9 mouse cellular contexts compared by ENCODE assay signal in genomic region chr1:38787443-38787842, GRCm38 (mm10). TPM values are rescaled to one million over a fixed set of nuclear protein-coding genes. Genes with fewer than 3 reads are reported as not detected.
A peak's percentile ranks its signal among the peaks of the same experiment; 100 is the strongest.
DNase-seq lines count a peak whose midpoint lies in the region; ATAC-seq and TF ChIP-seq lines count a peak whose summit lies in the region.
"Had no signal": no experiment of that assay in that cellular context is flagged by ENCODE, and none has a peak within 500 bp of the region (broad histone marks: within the 10 kb centered on the region; RNA-seq: fewer than 3 reads in every experiment).

No protein-coding gene starts in this region.

- 0 out of 2 replicates have a peak, but pooled peaks have one; percentile 53 for ATAC-seq in erythroblast, adult 5-6 weeks (replicated peaks; ENCODE audit: low FRiP score, poor library complexity, severe bottlenecking)

- peak; percentile 65 for TF ChIP-seq CTCF in bone marrow macrophage, adult 2 months (IDR thresholded peaks at IDR 0.05; ENCODE audit: low read depth, low read length)

- no peak for TF ChIP-seq POLR2A in bone marrow macrophage, adult 2 months (IDR thresholded peaks at IDR 0.05; ENCODE audit: borderline replicate concordance, low read depth, low read length)

- no peaks in the 10 kb centered on the region for H3K4me1 ChIP-seq in bone marrow macrophage, adult 2 months (ENCODE audit: control insufficient read depth, insufficient read depth, low read length)

- DNase-seq in ovary, postnatal 36 days (ENCODE audit: low spot score): peak; percentile 46
- no peak for DNase-seq in ovary, adult 18-20 months (ENCODE audit: low spot score)
- DNase-seq in heart, postnatal 36 days: peak; percentile 34 to 38
- peak; percentile 47 for DNase-seq in layer of hippocampus, adult 9-11 months
- peak; percentile 62 for DNase-seq in lung, postnatal 36 days
- peak; percentile 44 for DNase-seq in right cerebral cortex, postnatal 4 days

- no peak overlapping the region for H3K4me3 ChIP-seq in bone marrow macrophage, adult 2 months (ENCODE audit: insufficient read depth, low read length)
- H3K4me3 ChIP-seq: myocyte had no signal

- no peak overlapping the region for H3K27ac ChIP-seq in bone marrow macrophage, adult 2 months (ENCODE audit: insufficient read depth, low read depth, low read length)

- intact Hi-C loops in heart, postnatal 36 days (cut with DNase I): loop anchor here (1.0 kb wide), 2 partner anchors 394 to 602 kb away; no protein-coding TSS in a partner anchor

RNA-seq across cellular contexts. Expression of gene Lonrf2, which starts 49.1 kb away (rescaled TPM):
- not detected in 2 replicates for polyA plus RNA-seq in bone marrow macrophage, adult 2 months (2012; ENCODE audit: insufficient read depth, insufficient read length, missing spikeins)
- 0.42 and 0.77 TPM in 2 replicates for total RNA-seq in erythroblast, adult 5-6 weeks (2015; ENCODE audit: low replicate concordance)
- total RNA-seq in erythroblast, adult 5-6 weeks (2017; ENCODE audit: low replicate concordance): 0.14 and 0.17 TPM in 2 replicates
- total RNA-seq in heart, postnatal 36 days (2021): 1 to 10 TPM; 2.5 to 3.6 TPM
- polyA plus RNA-seq: myocyte had no signal
